Mouse (Mus musculus) induced T-regulatory cell, adult 2 months (primary cell): Measurements from ENCODE around the gene Atrnl1.

Experiments
- DNase-seq: peaks from one replicate; pipeline ENCODE4 v3.0.0-alpha.2; 2012; ENCODE audit warnings: low read depth

Atrnl1 gene

GRCm38 (mm10) chr19:57610476-57611261 is at the start of gene Atrnl1:
TSS of gene Atrnl1 (plus strand) at chr19:57611034.
- peak; percentile 86 for DNase-seq

GRCm38 (mm10) chr19:57561486-57561885 is 49.3 kb upstream of the Atrnl1 start:
- DNase-seq = no peak

- DNase-seq = no peak
Measured at GRCm38 (mm10) chr19:57569040-57569439, 41.8 kb upstream of the Atrnl1 start.

- DNase-seq = no peak
Measured at GRCm38 (mm10) chr19:57572360-57573237, 38.2 kb upstream of the Atrnl1 start.

GRCm38 (mm10) chr19:57573470-57573869 is 37.4 kb upstream of the Atrnl1 start:
- no peak for DNase-seq

GRCm38 (mm10) chr19:57575027-57575426 is 35.8 kb upstream of the Atrnl1 start:
- no peak for DNase-seq

GRCm38 (mm10) chr19:57576836-57577235 is 34.0 kb upstream of the Atrnl1 start:
- no peak for DNase-seq

GRCm38 (mm10) chr19:57577256-57577655 is 33.6 kb upstream of the Atrnl1 start:
- no peak for DNase-seq

- no peak for DNase-seq
Measured at GRCm38 (mm10) chr19:57580962-57581361, 29.9 kb upstream of the Atrnl1 start.

GRCm38 (mm10) chr19:57585231-57585792 is 25.5 kb upstream of the Atrnl1 start:
- no peak for DNase-seq

- no peak for DNase-seq
Measured at GRCm38 (mm10) chr19:57586172-57586571, 24.7 kb upstream of the Atrnl1 start.

- no peak for DNase-seq
Measured at GRCm38 (mm10) chr19:57589516-57589915, 21.3 kb upstream of the Atrnl1 start.

- DNase-seq = no peak
Measured at GRCm38 (mm10) chr19:57590895-57591294, 19.9 kb upstream of the Atrnl1 start.

GRCm38 (mm10) chr19:57591631-57592030 is 19.2 kb upstream of the Atrnl1 start:
- DNase-seq = no peak

GRCm38 (mm10) chr19:57592355-57592754 is 18.5 kb upstream of the Atrnl1 start:
- no peak for DNase-seq

- no peak for DNase-seq
Measured at GRCm38 (mm10) chr19:57599126-57599525, 11.7 kb upstream of the Atrnl1 start.

- DNase-seq = no peak
Measured at GRCm38 (mm10) chr19:57600233-57600929, 10.5 kb upstream of the Atrnl1 start.

GRCm38 (mm10) chr19:57600930-57601328 is 9.9 kb upstream of the Atrnl1 start:
- DNase-seq = no peak

- no peak for DNase-seq
Measured at GRCm38 (mm10) chr19:57603593-57603992, 7.2 kb upstream of the Atrnl1 start.

- DNase-seq = no peak
Measured at GRCm38 (mm10) chr19:57605941-57606340, 4.9 kb upstream of the Atrnl1 start.

GRCm38 (mm10) chr19:57606351-57606750 is 4.5 kb upstream of the Atrnl1 start:
- DNase-seq = no peak
